Mouse (Mus musculus): ENCODE data around the gene Enoph1. TPM values are rescaled to one million over a fixed set of nuclear protein-coding genes. Genes with fewer than 3 reads are reported as not detected.

Gene Enoph1
- polyA plus RNA-seq, 1 experiment from 2014 or later: 45.4 TPM

DNA sequence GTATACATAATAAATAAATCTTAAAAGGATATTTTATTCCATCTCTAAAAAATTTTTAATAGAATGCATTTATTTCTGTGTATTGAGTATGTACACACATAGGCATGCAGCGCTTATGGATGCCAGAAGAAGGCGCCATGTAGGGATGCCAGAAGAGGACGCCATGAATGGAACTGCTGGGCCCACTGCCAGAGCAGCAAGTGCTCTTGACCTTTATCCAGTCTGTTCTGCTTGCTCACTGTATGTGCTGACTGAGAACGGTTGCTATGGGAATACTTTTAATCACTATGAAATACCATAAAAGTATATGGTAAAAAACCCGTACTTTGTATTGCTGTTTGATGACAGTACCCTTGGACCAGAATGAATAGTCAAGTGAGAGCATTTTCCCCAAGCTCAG lies 3.6 kb downstream of the Enoph1 start:
- H3K36me3 ChIP-seq (ENCODE audit: control insufficient read depth, insufficient read depth, low read length): no peaks in the 10 kb centered on the region
- H3K9me3 ChIP-seq (ENCODE audit: control insufficient read depth, low read depth, low read length): no peaks in the 10 kb centered on the region
- 77% methylated on average over 5 of the region's 5 CpGs for WGBS
- no peak for ATAC-seq (ENCODE audit: insufficient number of reproducible peaks, insufficient read depth, low FRiP score, low read depth)
- H3K4me2 ChIP-seq (replicated peaks; ENCODE audit: low read depth, low read length): no peak overlapping the region
- H3K4me1 ChIP-seq (ENCODE audit: control insufficient read depth, insufficient read depth, low read length): peaks cover 19% of the 10 kb centered on the region; the same call in 1 of the 2 replicates
- H3K9ac ChIP-seq (replicated peaks; ENCODE audit: low read depth, low read length): no peak overlapping the region
- H3K27me3 ChIP-seq (ENCODE audit: control insufficient read depth, insufficient read depth, low read length): no peaks in the 10 kb centered on the region
- no peak overlapping the region for H3K27ac ChIP-seq (ENCODE audit: low read length)
- H3K4me3 ChIP-seq (ENCODE audit: low read depth, low read length): no peak overlapping the region

DNA sequence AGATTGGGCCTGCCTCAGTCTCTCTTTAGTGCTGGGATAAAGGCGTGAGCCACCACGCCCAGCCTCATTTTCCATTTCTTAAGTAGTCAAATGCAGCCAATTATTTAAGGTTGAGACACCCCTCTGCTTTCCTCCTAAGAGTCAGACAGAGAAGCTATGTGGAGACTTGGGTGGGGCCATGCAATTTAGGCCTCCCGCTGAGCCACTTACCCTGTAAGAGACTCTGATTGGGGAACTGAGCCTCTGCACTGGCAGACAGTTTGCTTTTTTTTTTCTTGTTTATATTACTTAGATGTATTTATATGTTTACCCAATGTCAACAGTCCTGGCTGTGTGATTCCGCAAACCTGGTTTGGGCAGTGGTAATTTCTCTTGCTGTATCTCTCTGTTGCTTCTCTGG lies 4.2 kb downstream of the Enoph1 start:
- H3K4me1 ChIP-seq (ENCODE audit: control insufficient read depth, insufficient read depth, low read length): peaks cover 19% of the 10 kb centered on the region; the same call in 1 of the 2 replicates
- H3K9ac ChIP-seq (replicated peaks; ENCODE audit: low read depth, low read length): no peak overlapping the region
- no peaks in the 10 kb centered on the region for H3K9me3 ChIP-seq (ENCODE audit: control insufficient read depth, low read depth, low read length)
- 72% methylated on average over 4 of the region's 4 CpGs for WGBS
- H3K27me3 ChIP-seq (ENCODE audit: control insufficient read depth, insufficient read depth, low read length): no peaks in the 10 kb centered on the region
- no peak overlapping the region for H3K4me2 ChIP-seq (replicated peaks; ENCODE audit: low read depth, low read length)
- H3K27ac ChIP-seq (ENCODE audit: low read length): no peak overlapping the region
- H3K36me3 ChIP-seq (ENCODE audit: control insufficient read depth, insufficient read depth, low read length): no peaks in the 10 kb centered on the region
- no peak for ATAC-seq (ENCODE audit: insufficient number of reproducible peaks, insufficient read depth, low FRiP score, low read depth)
- H3K4me3 ChIP-seq (ENCODE audit: low read depth, low read length): no peak overlapping the region

DNA sequence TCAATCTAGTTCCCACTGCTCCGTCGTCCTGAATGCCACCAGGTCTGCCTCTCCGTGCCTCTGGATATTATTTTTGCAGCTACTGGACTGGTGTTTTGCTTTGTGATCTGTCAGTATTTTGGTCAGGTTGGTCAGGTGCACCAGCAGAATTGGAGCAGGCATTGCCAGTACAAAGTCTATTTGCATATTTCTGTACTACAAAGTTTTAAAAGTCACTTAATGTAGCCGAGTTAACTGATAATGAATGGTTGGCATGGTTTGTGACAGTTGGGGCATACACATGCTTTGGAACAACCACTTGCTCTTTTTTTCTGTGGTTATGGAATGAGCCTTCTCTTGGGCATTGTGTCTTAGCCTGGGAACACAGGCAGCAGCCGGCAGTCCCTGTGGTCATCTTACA lies 4.8 kb downstream of the Enoph1 start:
- ATAC-seq (ENCODE audit: insufficient number of reproducible peaks, insufficient read depth, low FRiP score, low read depth): no peak
- Histone ChIP-seq H3K27me3 (ENCODE audit: control insufficient read depth, insufficient read depth, low read length) (no peaks in the 10 kb centered on the region), H3K9me3 (ENCODE audit: control insufficient read depth, low read depth, low read length) (no peaks in the 10 kb centered on the region), H3K27ac (ENCODE audit: low read length) (no peak overlapping the region), H3K4me3 (ENCODE audit: low read depth, low read length) (no peak overlapping the region), H3K36me3 (ENCODE audit: control insufficient read depth, insufficient read depth, low read length) (no peaks in the 10 kb centered on the region), H3K4me1 (ENCODE audit: control insufficient read depth, insufficient read depth, low read length) (peaks cover 19% of the 10 kb centered on the region; the same call in 1 of the 2 replicates), H3K9ac (replicated peaks; ENCODE audit: low read depth, low read length) (no peak overlapping the region), H3K4me2 (replicated peaks; ENCODE audit: low read depth, low read length) (no peak overlapping the region)
- WGBS: 75% methylated on average over 5 of the region's 5 CpGs

DNA sequence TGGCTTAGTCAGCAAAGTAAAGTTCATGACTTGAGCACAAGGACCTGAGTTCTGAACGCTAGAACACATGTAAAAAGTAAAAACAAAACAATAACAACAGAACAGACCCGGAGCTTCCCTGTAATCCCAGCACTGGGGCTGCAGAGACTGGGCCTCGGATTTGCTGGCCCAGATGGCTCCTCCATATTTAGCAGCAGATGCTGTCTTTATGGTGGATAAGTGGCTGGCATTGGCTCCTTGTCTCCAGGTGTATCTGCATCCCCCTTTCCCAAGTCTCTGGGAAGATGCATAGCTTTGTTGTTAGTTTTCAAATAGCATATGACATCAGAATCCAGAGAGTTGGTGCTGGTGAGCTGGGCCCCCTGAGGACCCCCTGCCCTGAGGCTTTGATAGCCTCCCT lies 6.3 kb downstream of the Enoph1 start:
- 80% methylated on average over 3 of the region's 3 CpGs for WGBS
- Histone ChIP-seq H3K4me1 (ENCODE audit: control insufficient read depth, insufficient read depth, low read length) (0 out of 2 replicates have a peak, but pooled peaks cover 16% of the 10 kb centered on the region), H3K27me3 (ENCODE audit: control insufficient read depth, insufficient read depth, low read length) (no peaks in the 10 kb centered on the region), H3K4me3 (ENCODE audit: low read depth, low read length) (no peak overlapping the region), H3K9ac (replicated peaks; ENCODE audit: low read depth, low read length) (no peak overlapping the region), H3K9me3 (ENCODE audit: control insufficient read depth, low read depth, low read length) (no peaks in the 10 kb centered on the region), H3K27ac (ENCODE audit: low read length) (no peak overlapping the region), H3K4me2 (replicated peaks; ENCODE audit: low read depth, low read length) (no peak overlapping the region), H3K36me3 (ENCODE audit: control insufficient read depth, insufficient read depth, low read length) (no peaks in the 10 kb centered on the region)
- no peak for ATAC-seq (ENCODE audit: insufficient number of reproducible peaks, insufficient read depth, low FRiP score, low read depth)

DNA sequence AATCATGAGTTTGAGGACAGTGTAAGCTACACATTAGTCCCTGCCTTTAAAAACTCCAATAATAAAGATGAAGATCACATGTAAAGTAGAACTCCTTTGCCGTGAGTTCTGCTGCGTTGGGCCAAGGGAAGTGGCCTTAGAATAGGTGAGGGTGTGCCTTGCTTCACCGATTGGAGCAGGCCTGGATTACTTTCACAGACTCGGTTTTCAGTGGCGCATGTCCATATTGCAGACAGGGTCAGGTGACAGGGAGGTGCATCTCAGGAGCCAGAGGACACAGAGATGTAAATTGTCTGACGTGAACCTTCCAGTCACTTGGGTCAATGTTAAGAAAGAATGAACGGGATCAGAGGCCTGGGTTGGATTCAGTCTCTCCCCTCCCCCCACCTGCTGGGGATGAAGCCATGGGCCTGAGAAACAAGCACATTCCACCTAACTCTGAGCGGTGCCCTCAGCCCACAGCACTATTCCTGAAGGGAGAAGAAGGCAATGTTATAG lies 7.4 kb downstream of the Enoph1 start:
- Histone ChIP-seq H3K4me1 (ENCODE audit: control insufficient read depth, insufficient read depth, low read length) (0 out of 2 replicates have a peak, but pooled peaks cover 16% of the 10 kb centered on the region), H3K27me3 (ENCODE audit: control insufficient read depth, insufficient read depth, low read length) (no peaks in the 10 kb centered on the region), H3K27ac (ENCODE audit: low read length) (no peak overlapping the region), H3K4me2 (replicated peaks; ENCODE audit: low read depth, low read length) (no peak overlapping the region), H3K9ac (replicated peaks; ENCODE audit: low read depth, low read length) (no peak overlapping the region), H3K9me3 (ENCODE audit: control insufficient read depth, low read depth, low read length) (0 out of 2 replicates have a peak, but pooled peaks cover 3% of the 10 kb centered on the region), H3K36me3 (ENCODE audit: control insufficient read depth, insufficient read depth, low read length) (no peaks in the 10 kb centered on the region), H3K4me3 (ENCODE audit: low read depth, low read length) (no peak overlapping the region)
- ATAC-seq (ENCODE audit: insufficient number of reproducible peaks, insufficient read depth, low FRiP score, low read depth): no peak
- WGBS: 57% methylated on average over 8 of the region's 8 CpGs

DNA sequence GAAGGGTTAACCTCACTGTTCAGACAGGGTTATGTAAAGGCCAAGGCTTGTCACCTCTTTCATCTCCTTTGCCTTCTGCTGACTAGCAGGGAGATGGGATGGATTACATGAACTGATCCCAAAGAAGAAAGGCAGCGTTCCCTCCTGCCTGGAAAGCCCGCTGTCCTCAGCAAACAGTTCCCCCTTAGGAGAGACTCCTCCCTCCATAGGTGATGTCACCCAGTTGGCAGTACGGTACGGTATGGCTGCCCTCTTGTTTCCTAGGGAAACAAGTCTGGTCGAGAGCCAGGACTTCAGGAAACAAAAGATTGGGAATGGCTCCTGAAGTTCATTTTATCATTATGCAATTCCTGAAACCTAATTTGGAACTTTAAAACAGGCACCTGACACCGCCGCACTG lies 8.1 kb downstream of the Enoph1 start:
- no peaks in the 10 kb centered on the region for H3K36me3 ChIP-seq (ENCODE audit: control insufficient read depth, insufficient read depth, low read length)
- H3K27ac ChIP-seq (ENCODE audit: low read length): no peak overlapping the region
- no peak overlapping the region for H3K9ac ChIP-seq (replicated peaks; ENCODE audit: low read depth, low read length)
- H3K27me3 ChIP-seq (ENCODE audit: control insufficient read depth, insufficient read depth, low read length): no peaks in the 10 kb centered on the region
- H3K4me3 ChIP-seq (ENCODE audit: low read depth, low read length): no peak overlapping the region
- 0 out of 2 replicates have a peak, but pooled peaks cover 16% of the 10 kb centered on the region for H3K4me1 ChIP-seq (ENCODE audit: control insufficient read depth, insufficient read depth, low read length)
- ATAC-seq (ENCODE audit: insufficient number of reproducible peaks, insufficient read depth, low FRiP score, low read depth): 0 out of 2 replicates have a peak, but pooled peaks have one; percentile 54
- 52% methylated on average over 7 of the region's 7 CpGs for WGBS
- H3K4me2 ChIP-seq (replicated peaks; ENCODE audit: low read depth, low read length): no peak overlapping the region
- 0 out of 2 replicates have a peak, but pooled peaks cover 3% of the 10 kb centered on the region for H3K9me3 ChIP-seq (ENCODE audit: control insufficient read depth, low read depth, low read length)

DNA sequence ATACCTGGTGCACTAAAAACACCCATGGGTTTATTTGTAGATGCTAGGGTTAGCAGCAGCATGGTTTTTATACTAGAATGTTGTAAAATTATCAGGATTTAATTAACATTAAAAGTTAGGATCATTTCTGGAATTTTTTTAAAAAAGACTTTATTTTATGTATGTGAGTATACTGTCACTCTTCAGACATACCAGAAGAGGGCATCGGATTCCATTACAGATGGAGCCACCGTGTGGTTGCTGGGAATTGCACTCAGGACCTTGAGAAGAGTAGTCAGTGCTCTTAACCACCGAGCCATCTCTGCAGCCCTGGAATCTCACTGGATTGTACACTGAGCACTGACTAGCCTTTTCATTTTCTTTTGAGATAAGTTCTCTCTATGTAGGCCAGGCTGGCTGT lies 10.1 kb downstream of the Enoph1 start:
- 0 out of 2 replicates have a peak, but pooled peaks cover 7% of the 10 kb centered on the region for H3K4me1 ChIP-seq (ENCODE audit: control insufficient read depth, insufficient read depth, low read length)
- H3K9me3 ChIP-seq (ENCODE audit: control insufficient read depth, low read depth, low read length): 0 out of 2 replicates have a peak, but pooled peaks cover 3% of the 10 kb centered on the region
- WGBS: 87% methylated on average over 3 of the region's 3 CpGs
- H3K9ac ChIP-seq (replicated peaks; ENCODE audit: low read depth, low read length): no peak overlapping the region
- no peak overlapping the region for H3K27ac ChIP-seq (ENCODE audit: low read length)
- no peaks in the 10 kb centered on the region for H3K27me3 ChIP-seq (ENCODE audit: control insufficient read depth, insufficient read depth, low read length)
- no peak for ATAC-seq (ENCODE audit: insufficient number of reproducible peaks, insufficient read depth, low FRiP score, low read depth)
- no peak overlapping the region for H3K4me2 ChIP-seq (replicated peaks; ENCODE audit: low read depth, low read length)
- no peaks in the 10 kb centered on the region for H3K36me3 ChIP-seq (ENCODE audit: control insufficient read depth, insufficient read depth, low read length)
- no peak overlapping the region for H3K4me3 ChIP-seq (ENCODE audit: low read depth, low read length)

DNA sequence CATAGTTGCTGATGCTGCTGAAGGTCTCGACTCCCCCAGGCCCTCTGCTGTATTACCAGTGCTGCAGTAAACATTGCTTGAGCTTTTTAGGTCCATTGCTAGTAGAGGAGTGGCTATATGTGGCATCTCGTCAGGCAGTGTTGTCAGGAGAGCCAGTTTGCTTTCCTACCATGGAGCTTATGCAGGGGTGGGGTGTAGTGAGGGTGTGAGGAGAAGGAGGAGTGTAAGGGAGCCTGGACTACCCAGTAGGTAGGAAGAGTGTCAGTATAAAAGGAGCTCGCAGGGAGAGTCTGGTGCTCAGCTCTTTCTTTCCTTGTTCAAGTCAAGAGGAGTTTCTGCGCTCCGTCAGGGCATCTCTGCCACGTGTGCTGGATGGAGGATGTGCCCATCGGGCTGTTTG lies 12.9 kb downstream of the Enoph1 start:
- Histone ChIP-seq H3K4me2 (replicated peaks; ENCODE audit: low read depth, low read length) (no peak overlapping the region), H3K9me3 (ENCODE audit: control insufficient read depth, low read depth, low read length) (0 out of 2 replicates have a peak, but pooled peaks cover 3% of the 10 kb centered on the region), H3K4me1 (ENCODE audit: control insufficient read depth, insufficient read depth, low read length) (peaks cover 8% of the 10 kb centered on the region; the same call in 1 of the 2 replicates), H3K27me3 (ENCODE audit: control insufficient read depth, insufficient read depth, low read length) (no peaks in the 10 kb centered on the region), H3K36me3 (ENCODE audit: control insufficient read depth, insufficient read depth, low read length) (no peaks in the 10 kb centered on the region), H3K4me3 (ENCODE audit: low read depth, low read length) (no peak overlapping the region), H3K27ac (ENCODE audit: low read length) (no peak overlapping the region), H3K9ac (replicated peaks; ENCODE audit: low read depth, low read length) (no peak overlapping the region)
- no peak for ATAC-seq (ENCODE audit: insufficient number of reproducible peaks, insufficient read depth, low FRiP score, low read depth)
- 93% methylated on average over 7 of the region's 7 CpGs for WGBS
